Mouse (Mus musculus): ENCODE measurements around the gene Pvalb. TPM values are rescaled to one million over a fixed set of nuclear protein-coding genes. Genes with fewer than 3 reads are reported as not detected.

Pvalb gene
- polyA plus RNA-seq, 1 experiment from 2014 or later, result not detected

- no peak overlapping the region for H3K27ac ChIP-seq (replicated peaks)
- H3K27me3 ChIP-seq (replicated peaks; ENCODE audit: low read depth, poor library complexity, severe bottlenecking), result no peaks in the 10 kb centered on the region
- no peaks in the 10 kb centered on the region for H3K36me3 ChIP-seq (replicated peaks)
- WGBS, result 34% methylated on average over 13 of the region's 13 CpGs
- H3K9me3 ChIP-seq, result 0 out of 2 replicates have a peak, but pooled peaks cover 5% of the 10 kb centered on the region
- peak; percentile 23 for DNase-seq (ENCODE audit: low spot score)
- H3K4me1 ChIP-seq, result peaks cover 13% of the 10 kb centered on the region
- H3K4me3 ChIP-seq, result peak overlapping the region; percentile 26; the same call in 1 of the 2 replicates
These were observed 25.4 kb upstream of the Pvalb start for GRCm38 (mm10) chr15:78231346-78232331.

DNA sequence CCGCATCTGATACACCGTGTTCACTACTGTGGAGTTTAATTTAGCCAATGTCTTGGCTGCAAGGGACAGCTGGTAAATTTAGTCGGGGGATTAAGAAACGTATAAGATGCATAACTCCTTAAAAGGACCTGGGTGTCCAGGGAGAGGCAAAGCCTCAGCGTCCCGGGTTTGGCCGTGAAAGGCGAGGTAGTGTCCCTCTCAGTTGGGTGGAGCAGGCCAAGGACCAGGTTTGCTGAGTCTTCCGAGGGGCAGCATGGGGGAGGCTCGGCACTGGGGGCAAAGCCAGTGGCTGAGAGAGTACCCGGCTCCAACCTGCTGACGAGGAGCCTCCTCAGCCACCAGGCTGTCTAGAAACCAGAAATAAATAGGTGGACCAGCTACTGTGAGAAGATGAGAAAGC lies 21.6 kb upstream of the Pvalb start:
- Histone ChIP-seq H3K27me3 (replicated peaks; ENCODE audit: low read depth, poor library complexity, severe bottlenecking) (no peaks in the 10 kb centered on the region), H3K27ac (replicated peaks) (no peak overlapping the region), H3K4me1 (peaks cover 13% of the 10 kb centered on the region), H3K9me3 (no peaks in the 10 kb centered on the region), H3K36me3 (replicated peaks) (no peaks in the 10 kb centered on the region), H3K4me3 (no peak overlapping the region)
- DNase-seq (ENCODE audit: low spot score), result no peak
- 89% methylated on average over 12 of the region's 12 CpGs for WGBS

DNA sequence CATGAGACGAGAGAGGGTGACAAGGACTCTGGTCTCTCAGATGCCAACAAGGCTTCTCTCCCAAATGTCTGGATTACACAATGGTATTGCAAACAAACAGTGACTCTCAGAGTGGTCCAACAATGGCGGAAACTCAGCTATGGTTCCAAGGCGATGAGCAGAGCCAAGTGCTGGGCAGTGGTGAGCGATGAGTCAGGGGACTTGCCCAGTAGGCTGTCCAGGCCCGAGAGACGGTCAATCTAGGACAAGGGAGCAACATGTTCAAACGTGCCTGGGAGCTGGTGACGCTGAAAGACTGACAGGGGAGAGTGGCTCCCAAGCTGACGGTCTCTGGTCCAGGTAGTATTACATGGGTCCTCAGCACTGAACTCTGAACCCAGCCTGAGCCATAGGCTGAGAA lies 9.1 kb upstream of the Pvalb start:
- Histone ChIP-seq H3K36me3 (replicated peaks) (no peaks in the 10 kb centered on the region), H3K4me1 (no peaks in the 10 kb centered on the region), H3K27me3 (replicated peaks; ENCODE audit: low read depth, poor library complexity, severe bottlenecking) (no peaks in the 10 kb centered on the region), H3K9me3 (no peaks in the 10 kb centered on the region), H3K27ac (replicated peaks) (no peak overlapping the region), H3K4me3 (no peak overlapping the region)
- WGBS, result 82% methylated on average over 9 of the region's 9 CpGs
- no peak for DNase-seq (ENCODE audit: low spot score)

DNA sequence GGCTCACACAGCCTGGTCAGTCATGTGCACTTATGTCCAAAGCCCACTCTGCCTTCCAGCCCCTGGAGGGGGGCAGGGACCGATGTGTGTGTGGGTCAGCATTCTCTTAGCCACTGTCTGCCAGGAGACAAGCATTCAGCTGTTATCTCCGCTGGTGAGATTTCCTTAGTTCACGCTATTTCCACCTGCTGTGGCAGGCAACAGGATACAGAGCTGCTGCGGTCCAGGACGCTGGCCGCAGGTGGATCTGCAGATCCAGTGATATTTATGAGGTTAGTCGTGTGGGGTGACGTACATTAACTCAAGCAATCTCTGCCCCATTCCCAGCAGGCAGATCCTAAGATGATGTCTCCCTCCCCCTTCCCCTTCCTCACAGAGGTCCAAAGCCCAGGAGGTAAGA lies 5.2 kb upstream of the Pvalb start:
- WGBS, result 85% methylated on average over 8 of the region's 8 CpGs
- no peaks in the 10 kb centered on the region for H3K36me3 ChIP-seq (replicated peaks)
- H3K9me3 ChIP-seq, result 0 out of 2 replicates have a peak, but pooled peaks cover 11% of the 10 kb centered on the region
- H3K4me1 ChIP-seq, result no peaks in the 10 kb centered on the region
- peaks cover 4% of the 10 kb centered on the region for H3K27me3 ChIP-seq (replicated peaks; ENCODE audit: low read depth, poor library complexity, severe bottlenecking)
- H3K4me3 ChIP-seq, result no peak overlapping the region
- H3K27ac ChIP-seq (replicated peaks), result no peak overlapping the region
- DNase-seq (ENCODE audit: low spot score), result no peak

DNA sequence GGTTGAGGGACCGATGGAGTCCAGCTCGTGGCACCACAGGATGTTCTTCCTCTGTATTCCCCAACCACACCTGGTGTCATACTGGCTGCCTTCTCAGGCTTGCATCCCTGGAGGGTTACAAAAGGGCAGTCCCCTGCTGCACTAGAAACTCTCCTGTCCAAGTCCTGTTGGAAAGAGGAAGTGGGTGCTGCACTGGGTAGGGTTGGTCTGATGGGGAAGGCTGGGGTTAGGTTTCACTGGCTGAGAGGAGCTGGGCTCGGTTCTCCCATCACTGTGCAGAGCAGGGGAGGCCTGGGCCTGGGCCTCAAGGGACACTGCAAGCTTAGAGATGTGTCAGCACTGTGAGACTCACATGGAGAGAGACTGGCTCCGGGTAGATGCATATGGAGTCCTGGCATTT lies 4.0 kb upstream of the Pvalb start:
- Histone ChIP-seq H3K9me3 (0 out of 2 replicates have a peak, but pooled peaks cover 11% of the 10 kb centered on the region), H3K4me3 (no peak overlapping the region), H3K36me3 (replicated peaks) (no peaks in the 10 kb centered on the region), H3K27me3 (replicated peaks; ENCODE audit: low read depth, poor library complexity, severe bottlenecking) (peaks cover 16% of the 10 kb centered on the region), H3K27ac (replicated peaks) (no peak overlapping the region), H3K4me1 (no peaks in the 10 kb centered on the region)
- 91% methylated on average over 4 of the region's 4 CpGs for WGBS
- DNase-seq (ENCODE audit: low spot score), result no peak

- H3K27ac ChIP-seq (replicated peaks), result no peak overlapping the region
- peaks cover 9% of the 10 kb centered on the region for H3K4me1 ChIP-seq
- DNase-seq (ENCODE audit: low spot score), result peak; percentile 23
- no peak overlapping the region for H3K4me3 ChIP-seq
- no peaks in the 10 kb centered on the region for H3K36me3 ChIP-seq (replicated peaks)
- 0 out of 2 replicates have a peak, but pooled peaks cover 11% of the 10 kb centered on the region for H3K9me3 ChIP-seq
- peaks cover 58% of the 10 kb centered on the region for H3K27me3 ChIP-seq (replicated peaks; ENCODE audit: low read depth, poor library complexity, severe bottlenecking)
- WGBS, result 41% methylated on average over 3 of the region's 3 CpGs
These were observed 1.0 kb downstream of the Pvalb start for GRCm38 (mm10) chr15:78205192-78205591.

DNA sequence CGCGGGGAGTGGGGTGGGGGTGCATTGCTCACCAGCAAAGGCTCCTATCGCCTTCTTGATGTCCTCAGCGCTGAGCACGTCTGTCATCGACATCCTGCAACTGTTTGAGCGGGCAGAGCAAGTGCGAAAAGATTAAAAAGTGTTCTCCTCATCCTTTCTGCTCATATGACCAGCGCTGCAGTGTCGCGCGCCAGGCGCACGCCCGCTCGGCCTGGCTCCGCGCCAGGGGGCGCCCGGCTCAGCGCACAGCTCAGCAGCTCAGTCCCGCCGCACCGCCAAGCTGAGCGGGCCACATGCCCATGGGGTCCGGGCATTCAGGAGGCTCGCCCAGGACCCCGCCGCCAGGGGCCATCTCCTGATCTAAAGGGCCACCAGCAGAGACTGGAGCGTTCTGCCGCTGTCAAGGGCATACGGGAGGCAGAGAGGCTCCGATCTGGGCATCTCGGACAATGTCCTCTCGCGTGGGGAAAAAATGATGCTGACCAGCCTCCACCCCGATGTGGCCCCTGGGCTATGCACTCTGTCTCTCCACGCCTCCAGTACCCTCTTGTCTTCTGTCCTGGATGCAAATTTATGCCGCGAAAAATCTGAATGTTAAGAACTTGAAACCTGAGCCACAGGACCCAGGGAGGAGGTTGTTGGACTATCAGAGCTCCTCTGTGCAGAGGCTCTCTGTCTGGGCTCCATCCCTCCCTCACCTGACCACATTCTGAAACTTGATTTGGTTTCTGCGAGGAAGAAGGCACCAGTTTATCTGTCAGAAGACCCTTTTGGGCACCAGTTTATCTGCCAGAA lies 1.9 kb downstream of the Pvalb start:
- Histone ChIP-seq H3K4me1 (peaks cover 9% of the 10 kb centered on the region), H3K4me3 (peak overlapping the region; percentile 53), H3K36me3 (replicated peaks) (no peaks in the 10 kb centered on the region), H3K27ac (replicated peaks) (0 out of 2 replicates have a peak overlapping the region, but pooled peaks have one; percentile 40), H3K27me3 (replicated peaks; ENCODE audit: low read depth, poor library complexity, severe bottlenecking) (peaks cover 64% of the 10 kb centered on the region), H3K9me3 (0 out of 2 replicates have a peak, but pooled peaks cover 6% of the 10 kb centered on the region)
- peak; percentile 70 for DNase-seq (ENCODE audit: low spot score)
- 1% methylated on average over 41 of the region's 41 CpGs for WGBS

DNA sequence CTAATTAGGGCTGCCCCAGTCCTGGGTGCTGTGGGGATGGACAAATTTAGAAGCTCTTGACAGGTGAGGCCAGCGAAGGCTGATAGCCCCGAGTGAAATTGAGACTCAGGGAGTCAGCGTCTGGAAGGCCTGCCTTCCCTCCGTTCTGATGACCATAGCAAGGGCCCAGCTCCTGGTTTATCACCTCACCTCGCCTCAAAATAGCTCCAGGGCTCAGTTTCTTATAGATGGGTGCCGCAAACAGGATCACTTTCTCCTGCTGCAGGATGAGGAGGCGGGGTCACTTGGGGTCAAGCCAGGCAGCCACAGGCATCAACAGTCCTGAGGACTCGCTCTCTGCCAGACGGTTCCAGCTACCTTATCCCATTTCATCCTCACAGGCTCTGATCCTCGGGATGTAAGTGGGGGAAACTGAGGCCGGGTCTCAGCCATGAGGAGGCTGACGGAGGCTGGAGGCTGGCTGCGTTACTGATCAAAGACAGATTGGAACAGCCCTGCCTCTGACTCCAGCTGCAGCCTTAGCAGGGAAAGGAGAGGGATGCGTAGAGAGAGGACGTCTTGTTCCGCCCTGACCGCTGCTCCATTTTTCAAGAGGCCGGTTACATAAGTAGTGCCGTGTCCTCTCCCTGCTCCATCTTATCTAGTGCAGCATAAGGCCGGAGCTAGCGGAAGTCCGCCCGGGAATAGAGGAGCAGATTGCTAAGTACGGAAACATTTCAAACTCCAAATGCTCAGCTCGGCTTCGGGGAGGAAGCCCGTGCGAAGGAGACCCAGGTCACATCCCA lies 10.9 kb downstream of the Pvalb start:
- H3K27ac ChIP-seq (replicated peaks), result no peak overlapping the region
- no peaks in the 10 kb centered on the region for H3K4me1 ChIP-seq
- no peaks in the 10 kb centered on the region for H3K9me3 ChIP-seq
- no peak for DNase-seq (ENCODE audit: low spot score)
- no peaks in the 10 kb centered on the region for H3K36me3 ChIP-seq (replicated peaks)
- no peak overlapping the region for H3K4me3 ChIP-seq
- 0 out of 2 replicates have a peak, but pooled peaks cover 6% of the 10 kb centered on the region for H3K27me3 ChIP-seq (replicated peaks; ENCODE audit: low read depth, poor library complexity, severe bottlenecking)
- WGBS, result 72% methylated on average over 28 of the region's 28 CpGs

DNA sequence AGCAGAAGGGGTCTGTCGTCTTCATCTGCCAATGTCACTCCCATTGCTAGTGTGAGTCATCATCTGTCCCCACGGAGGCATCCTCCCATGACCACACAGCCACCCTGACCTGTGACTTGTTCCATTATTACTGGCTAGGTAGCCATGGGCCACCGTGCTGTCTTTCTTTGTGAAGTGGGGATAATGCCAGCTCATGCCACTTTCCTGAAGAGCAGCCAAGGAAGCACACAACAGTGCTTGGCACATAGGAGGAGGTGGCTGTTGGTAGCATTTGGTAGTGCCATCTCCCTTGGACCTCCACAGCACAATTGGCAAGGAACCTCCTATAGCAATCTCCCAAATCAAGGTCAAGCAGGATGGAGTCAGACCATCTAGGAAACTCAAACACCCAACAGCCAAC lies 11.9 kb downstream of the Pvalb start:
- DNase-seq (ENCODE audit: low spot score), result no peak
- Histone ChIP-seq H3K36me3 (replicated peaks) (no peaks in the 10 kb centered on the region), H3K4me1 (no peaks in the 10 kb centered on the region), H3K27ac (replicated peaks) (no peak overlapping the region), H3K27me3 (replicated peaks; ENCODE audit: low read depth, poor library complexity, severe bottlenecking) (0 out of 2 replicates have a peak, but pooled peaks cover under 1% of the 10 kb centered on the region), H3K4me3 (no peak overlapping the region), H3K9me3 (no peaks in the 10 kb centered on the region)
- WGBS, result 80% methylated on average over 3 of the region's 3 CpGs

GRCm38 (mm10) chr15:78189636-78190035 lies 16.6 kb downstream of the Pvalb start:
- WGBS, result 93% methylated on average over 7 of the region's 7 CpGs
- H3K9me3 ChIP-seq, result no peaks in the 10 kb centered on the region
- H3K27me3 ChIP-seq (replicated peaks; ENCODE audit: low read depth, poor library complexity, severe bottlenecking), result no peaks in the 10 kb centered on the region
- no peak overlapping the region for H3K27ac ChIP-seq (replicated peaks)
- H3K4me3 ChIP-seq, result no peak overlapping the region
- H3K36me3 ChIP-seq (replicated peaks), result no peaks in the 10 kb centered on the region
- no peak for DNase-seq (ENCODE audit: low spot score)
- H3K4me1 ChIP-seq, result peaks cover 6% of the 10 kb centered on the region

DNA sequence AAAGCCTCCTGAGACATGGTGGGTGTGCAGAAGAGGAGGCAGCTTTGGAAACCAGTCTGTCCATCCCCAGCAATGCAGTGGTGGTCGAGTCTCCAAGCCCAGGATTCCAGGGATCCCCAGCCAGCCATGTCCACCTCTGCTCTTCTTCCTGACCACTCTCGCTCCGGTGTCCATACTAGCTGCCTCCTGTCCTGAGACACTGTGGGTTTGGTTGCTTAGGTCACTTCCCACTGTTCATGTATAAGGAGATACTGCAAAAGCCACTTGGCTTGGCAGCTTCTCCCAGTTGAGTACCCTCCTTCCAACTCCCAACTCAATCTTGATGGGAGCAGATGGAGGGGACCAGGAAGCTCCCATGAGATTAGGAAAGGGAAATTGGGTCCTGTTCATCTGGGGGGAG lies 17.7 kb downstream of the Pvalb start:
- no peak for DNase-seq (ENCODE audit: low spot score)
- H3K4me3 ChIP-seq, result no peak overlapping the region
- H3K9me3 ChIP-seq, result no peaks in the 10 kb centered on the region
- whole genome bisulfite sequencing, result 83% methylated on average over 3 of the region's 3 CpGs
- peaks cover 13% of the 10 kb centered on the region for H3K4me1 ChIP-seq
- no peak overlapping the region for H3K27ac ChIP-seq (replicated peaks)
- H3K36me3 ChIP-seq (replicated peaks), result no peaks in the 10 kb centered on the region
- peaks cover 8% of the 10 kb centered on the region for H3K27me3 ChIP-seq (replicated peaks; ENCODE audit: low read depth, poor library complexity, severe bottlenecking)

DNA sequence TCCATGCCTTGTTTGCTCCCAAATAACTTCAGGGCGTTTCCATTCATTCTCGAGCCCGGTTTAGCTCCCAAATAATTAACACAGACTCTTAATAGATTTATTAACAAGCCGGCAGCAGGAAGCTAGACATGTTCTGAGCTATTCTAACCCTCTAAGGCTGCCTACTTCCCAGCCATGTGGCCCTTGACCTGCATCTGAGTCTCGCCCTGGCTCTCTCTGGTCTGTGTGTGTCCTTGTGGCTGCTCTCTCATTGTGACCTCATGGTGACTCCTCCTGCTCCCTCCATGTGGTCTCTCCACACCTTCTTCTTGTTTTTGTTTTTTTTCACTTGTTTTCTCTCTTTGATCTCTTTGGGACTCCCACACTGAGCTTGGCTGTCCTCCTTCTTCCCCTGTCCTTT lies 19.3 kb downstream of the Pvalb start:
- Histone ChIP-seq H3K4me3 (no peak overlapping the region), H3K9me3 (no peaks in the 10 kb centered on the region), H3K27ac (replicated peaks) (no peak overlapping the region), H3K27me3 (replicated peaks; ENCODE audit: low read depth, poor library complexity, severe bottlenecking) (peaks cover 23% of the 10 kb centered on the region), H3K36me3 (replicated peaks) (no peaks in the 10 kb centered on the region), H3K4me1 (peaks cover 13% of the 10 kb centered on the region)
- WGBS, result 65% methylated on average over 5 of the region's 5 CpGs
- no peak for DNase-seq (ENCODE audit: low spot score)

All from embryonic facial prominence, embryonic 10.5 days (tissue).